Mouse (Mus musculus) liver, adult 2 months (tissue): ENCODE data around the gene Hapln4.
A peak's percentile ranks its signal among the peaks of the same experiment; 100 is the strongest.

ENCODE experiments used
- CTCF ChIP-seq: fragments of 200-500 bp; IDR thresholded peaks from 2 replicates; pipeline ENCODE4 v1.5.1; 2011; ENCODE audit warnings: low read depth, low read length, control low read depth
- POLR2A ChIP-seq: fragments of 200-500 bp; IDR thresholded peaks from 2 replicates; pipeline ENCODE4 v1.6.1; 2011; ENCODE audit warnings: low read length, control low read depth; ENCODE audit not compliant: insufficient read depth; ENCODE audit errors: extremely low read depth

DNA sequence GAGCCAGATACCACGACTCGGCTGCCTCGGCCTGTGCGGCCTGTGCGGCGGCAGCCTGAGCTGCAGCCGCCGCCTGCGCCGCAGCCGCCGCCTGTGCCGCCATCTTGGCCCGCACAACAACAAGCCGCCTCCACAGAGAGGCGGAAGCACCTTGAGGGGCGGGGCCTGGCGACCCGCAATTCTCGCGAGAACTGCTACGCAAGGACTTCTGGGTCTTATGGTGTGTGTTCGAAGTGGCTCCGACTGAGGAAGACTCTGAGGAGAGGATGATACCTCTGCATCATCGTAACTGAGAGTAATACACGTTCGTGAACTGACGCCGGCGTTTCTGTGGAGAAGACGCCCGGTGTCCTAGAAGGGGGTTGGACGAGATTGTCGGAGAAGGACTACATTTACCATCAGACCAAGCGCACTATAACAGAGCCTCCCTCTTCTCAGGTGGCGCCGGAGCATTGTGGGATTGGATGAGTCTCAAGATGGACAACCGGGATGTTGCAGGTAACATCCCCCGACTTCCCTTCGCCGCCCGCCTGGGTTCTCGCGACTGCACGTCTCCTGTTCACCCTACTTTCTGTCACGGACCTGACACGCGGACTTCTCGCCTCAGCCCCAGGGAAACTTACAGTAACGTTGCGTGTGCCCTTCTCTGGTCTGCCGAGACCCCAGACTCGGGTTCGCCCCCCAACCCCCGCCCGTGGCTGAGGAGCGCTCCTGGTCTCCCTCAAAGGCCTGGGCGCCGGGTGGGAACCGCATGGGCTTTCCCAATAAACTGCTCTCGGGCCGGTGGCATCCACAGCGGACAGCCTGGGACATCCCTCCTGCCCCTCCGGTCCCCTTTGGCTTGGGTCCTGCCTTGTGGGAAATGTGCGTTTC lies 40.4 kb upstream of the Hapln4 start, which contains the start of the genes Mau2 and Sugp1:
- TF ChIP-seq POLR2A (peak; percentile 85; the same call in 1 of the 2 replicates), CTCF (no peak)
